Mouse (Mus musculus): ENCODE data around the gene Khdc1a. TPM values are rescaled to one million over a fixed set of nuclear protein-coding genes. Genes with fewer than 3 reads are reported as not detected.
"Not testable (repeated sequence)": the region's sequence is repeated elsewhere in the genome, so short reads cannot be mapped to it uniquely, and the experiment has no call there.

The Khdc1a gene
- polyA plus RNA-seq, 2 experiments: not detected

GRCm38 (mm10) chr1:21323996-21324574, 25.4 kb upstream of the Khdc1a start:
- Histone ChIP-seq H3K4me1 (ENCODE audit: control insufficient read depth, insufficient read depth, low read length) (no peaks in the 10 kb centered on the region), H3K36me3 (ENCODE audit: control insufficient read depth, insufficient read depth, low read length) (no peaks in the 10 kb centered on the region), H3K4me3 (replicated peaks; ENCODE audit: low read length) (no peak overlapping the region), H3K27me3 (ENCODE audit: control insufficient read depth, insufficient read depth, low read length) (no peaks in the 10 kb centered on the region), H3K9me3 (ENCODE audit: control insufficient read depth, low read length) (no peaks in the 10 kb centered on the region), H3K27ac (replicated peaks; ENCODE audit: low read depth, low read length) (no peak overlapping the region), H3K9ac (ENCODE audit: low read depth, low read length, severe bottlenecking) (no peak overlapping the region), H3K4me2 (replicated peaks; ENCODE audit: low read depth, low read length, severe bottlenecking) (no peak overlapping the region)
- ATAC-seq (ENCODE audit: low FRiP score, low read depth) (no peak), DNase-seq (ENCODE audit: low spot score) (no peak)
- TF ChIP-seq POLR2A (IDR thresholded peaks at IDR 0.05; ENCODE audit: borderline replicate concordance, extremely low read depth, insufficient read depth, insufficient read length): no peak
- 50% methylated on average over 1 of the region's 1 CpGs for whole genome bisulfite sequencing

GRCm38 (mm10) chr1:21324633-21325032, 24.8 kb upstream of the Khdc1a start:
- H3K27ac ChIP-seq (replicated peaks; ENCODE audit: low read depth, low read length): no peak overlapping the region
- 83% methylated on average over 1 of the region's 1 CpGs for WGBS
- no peak overlapping the region for H3K4me2 ChIP-seq (replicated peaks; ENCODE audit: low read depth, low read length, severe bottlenecking)
- no peak overlapping the region for H3K9ac ChIP-seq (ENCODE audit: low read depth, low read length, severe bottlenecking)
- H3K27me3 ChIP-seq (ENCODE audit: control insufficient read depth, insufficient read depth, low read length): no peaks in the 10 kb centered on the region
- no peak for TF ChIP-seq POLR2A (IDR thresholded peaks at IDR 0.05; ENCODE audit: borderline replicate concordance, extremely low read depth, insufficient read depth, insufficient read length)
- H3K4me3 ChIP-seq (replicated peaks; ENCODE audit: low read length): no peak overlapping the region
- ATAC-seq (ENCODE audit: low FRiP score, low read depth): no peak
- no peaks in the 10 kb centered on the region for H3K36me3 ChIP-seq (ENCODE audit: control insufficient read depth, insufficient read depth, low read length)
- H3K9me3 ChIP-seq (ENCODE audit: control insufficient read depth, low read length): no peaks in the 10 kb centered on the region
- DNase-seq (ENCODE audit: low spot score): no peak
- H3K4me1 ChIP-seq (ENCODE audit: control insufficient read depth, insufficient read depth, low read length): no peaks in the 10 kb centered on the region

- DNase-seq (ENCODE audit: low spot score): no peak
- no peak for ATAC-seq (ENCODE audit: low FRiP score, low read depth)
- Histone ChIP-seq H3K36me3 (ENCODE audit: control insufficient read depth, insufficient read depth, low read length) (no peaks in the 10 kb centered on the region), H3K9me3 (ENCODE audit: control insufficient read depth, low read length) (no peaks in the 10 kb centered on the region), H3K27ac (replicated peaks; ENCODE audit: low read depth, low read length) (no peak overlapping the region), H3K4me1 (ENCODE audit: control insufficient read depth, insufficient read depth, low read length) (no peaks in the 10 kb centered on the region), H3K4me3 (replicated peaks; ENCODE audit: low read length) (no peak overlapping the region), H3K27me3 (ENCODE audit: control insufficient read depth, insufficient read depth, low read length) (no peaks in the 10 kb centered on the region), H3K4me2 (replicated peaks; ENCODE audit: low read depth, low read length, severe bottlenecking) (no peak overlapping the region), H3K9ac (ENCODE audit: low read depth, low read length, severe bottlenecking) (no peak overlapping the region)
- WGBS: 91% methylated on average over 7 of the region's 7 CpGs
- no peak for TF ChIP-seq POLR2A (IDR thresholded peaks at IDR 0.05; ENCODE audit: borderline replicate concordance, extremely low read depth, insufficient read depth, insufficient read length)
Observed at GRCm38 (mm10) chr1:21326733-21327132, 22.7 kb upstream of the Khdc1a start.

- not testable (repeated sequence) for H3K9ac ChIP-seq (ENCODE audit: low read depth, low read length, severe bottlenecking); H3K27ac ChIP-seq (replicated peaks; ENCODE audit: low read depth, low read length); H3K9me3 ChIP-seq (ENCODE audit: control insufficient read depth, low read length); H3K27me3 ChIP-seq (ENCODE audit: control insufficient read depth, insufficient read depth, low read length); H3K4me1 ChIP-seq (ENCODE audit: control insufficient read depth, insufficient read depth, low read length); H3K4me2 ChIP-seq (replicated peaks; ENCODE audit: low read depth, low read length, severe bottlenecking); ATAC-seq (ENCODE audit: low FRiP score, low read depth); H3K4me3 ChIP-seq (replicated peaks; ENCODE audit: low read length); H3K36me3 ChIP-seq (ENCODE audit: control insufficient read depth, insufficient read depth, low read length); DNase-seq (ENCODE audit: low spot score)
Observed at GRCm38 (mm10) chr1:21331161-21331560, 18.3 kb upstream of the Khdc1a start.

GRCm38 (mm10) chr1:21333222-21333973, 16.0 kb upstream of the Khdc1a start:
- no peak overlapping the region for H3K27ac ChIP-seq (replicated peaks; ENCODE audit: low read depth, low read length)
- no peak for ATAC-seq (ENCODE audit: low FRiP score, low read depth)
- TF ChIP-seq POLR2A (IDR thresholded peaks at IDR 0.05; ENCODE audit: borderline replicate concordance, extremely low read depth, insufficient read depth, insufficient read length): no peak
- H3K9me3 ChIP-seq (ENCODE audit: control insufficient read depth, low read length): no peaks in the 10 kb centered on the region
- 78% methylated on average over 16 of the region's 16 CpGs for WGBS
- no peaks in the 10 kb centered on the region for H3K27me3 ChIP-seq (ENCODE audit: control insufficient read depth, insufficient read depth, low read length)
- H3K4me1 ChIP-seq (ENCODE audit: control insufficient read depth, insufficient read depth, low read length): no peaks in the 10 kb centered on the region
- no peak overlapping the region for H3K4me3 ChIP-seq (replicated peaks; ENCODE audit: low read length)
- no peaks in the 10 kb centered on the region for H3K36me3 ChIP-seq (ENCODE audit: control insufficient read depth, insufficient read depth, low read length)
- DNase-seq (ENCODE audit: low spot score): no peak
- no peak overlapping the region for H3K9ac ChIP-seq (ENCODE audit: low read depth, low read length, severe bottlenecking)
- no peak overlapping the region for H3K4me2 ChIP-seq (replicated peaks; ENCODE audit: low read depth, low read length, severe bottlenecking)

All from limb, embryonic 14.5 days (tissue).